Mouse (Mus musculus) embryonic fibroblast, embryonic 13.5 days (primary cell): ENCODE data around the gene Apba3. TPM values are rescaled to one million over a fixed set of nuclear protein-coding genes. Genes with fewer than 3 reads are reported as not detected.

ENCODE experiments used
- H3K27ac ChIP-seq: 2 replicates; pipeline ENCODE4 v1.5.1; 2012; ENCODE audit warnings: low read length, control low read depth, inconsistent platforms; ENCODE audit not compliant: insufficient read depth
- H3K4me1 ChIP-seq: 2 replicates; pipeline ENCODE4 v1.6.1; 2011; ENCODE audit warnings: low read length; ENCODE audit not compliant: control insufficient read depth, insufficient read depth
- H3K4me3 ChIP-seq: 2 replicates; pipeline ENCODE4 v1.5.1; 2011; ENCODE audit warnings: mild to moderate bottlenecking, control low read depth, low read length; ENCODE audit not compliant: insufficient read depth
- CTCF ChIP-seq: IDR thresholded peaks from 2 replicates; pipeline ENCODE4 v1.5.1; 2011; ENCODE audit warnings: mild to moderate bottlenecking, control low read depth, low read length, moderate library complexity, borderline replicate concordance; ENCODE audit not compliant: insufficient read depth
- POLR2A ChIP-seq: IDR thresholded peaks from 2 replicates; pipeline ENCODE4 v1.6.1; 2011; ENCODE audit warnings: low read depth, mild to moderate bottlenecking, control low read depth, low read length, moderate library complexity
- polyA plus RNA-seq: library from polyadenylated mRNA; stranded (reverse); fragments of >200 nt; gene quantifications from 2 replicates; pipeline ENCODE4 v1.2.4, GENCODE M21; 2011; ENCODE audit warnings: low read depth; ENCODE audit not compliant: missing spikeins, insufficient read length

The Apba3 gene
- polyA plus RNA-seq, 1 experiment, result 43.2 TPM

GRCm38 (mm10) chr10:81268643-81269412, 2.1 kb downstream of the Apba3 start:
- no peaks in the 10 kb centered on the region for H3K4me1 ChIP-seq
- no peak overlapping the region for H3K27ac ChIP-seq
- TF ChIP-seq CTCF (no peak), POLR2A (no peak)

GRCm38 (mm10) chr10:81272356-81272755, 5.6 kb downstream of the Apba3 start:
- Histone ChIP-seq H3K4me1 (no peaks in the 10 kb centered on the region), H3K4me3 (no peak overlapping the region), H3K27ac (no peak overlapping the region)
- TF ChIP-seq CTCF (no peak), POLR2A (no peak)

More at GRCm38 (mm10) chr10:81268643-81269412, 2.1 kb downstream of the Apba3 start:
- peak overlapping the region; percentile 59 for H3K4me3 ChIP-seq

DNA sequence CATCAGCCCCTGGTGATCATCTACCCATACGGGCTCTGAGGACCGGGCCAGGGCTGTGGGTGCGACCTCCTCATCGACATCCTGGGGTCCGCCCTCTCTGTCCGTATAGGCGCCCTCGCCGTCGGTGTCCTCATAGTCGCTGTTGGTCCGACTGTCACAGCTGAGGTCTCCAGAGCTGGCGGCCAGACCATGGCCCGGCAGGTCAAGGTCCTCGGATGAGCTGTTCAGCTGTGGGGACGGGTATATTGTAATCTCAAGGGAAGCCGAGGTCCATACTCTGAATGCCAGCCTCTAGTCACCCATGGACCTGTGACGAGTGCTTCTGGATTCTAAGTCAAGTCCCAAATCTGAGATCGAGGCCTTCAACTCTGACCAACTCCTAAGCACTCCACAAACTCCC, 7.1 kb downstream of the Apba3 start:
- Histone ChIP-seq H3K4me3 (no peak overlapping the region), H3K27ac (no peak overlapping the region), H3K4me1 (no peaks in the 10 kb centered on the region)
- TF ChIP-seq POLR2A, result no peak
- TF ChIP-seq CTCF, result no peak

DNA sequence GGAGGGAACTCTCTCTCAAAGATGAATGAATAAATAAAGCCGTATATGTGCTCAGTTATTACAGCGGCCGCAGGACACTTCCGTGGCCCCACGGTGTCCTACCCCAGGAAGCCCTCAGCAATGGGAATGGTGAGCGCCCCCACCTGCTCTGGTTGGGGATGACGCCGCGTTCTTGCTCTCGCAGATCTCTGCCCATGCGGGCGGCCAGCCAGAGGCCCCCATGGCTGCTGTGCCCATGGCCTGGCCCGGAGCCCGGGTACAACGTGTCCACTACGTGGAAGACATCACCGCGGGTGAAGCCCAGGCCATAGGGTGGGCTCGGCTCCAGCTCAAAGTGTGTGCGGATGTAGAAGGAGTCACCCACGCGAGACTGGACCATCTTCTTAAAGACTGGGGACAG, 10.9 kb downstream of the Apba3 start:
- no peaks in the 10 kb centered on the region for H3K4me1 ChIP-seq
- H3K27ac ChIP-seq, result no peak overlapping the region
- TF ChIP-seq POLR2A (no peak), CTCF (no peak)
- H3K4me3 ChIP-seq, result no peak overlapping the region

GRCm38 (mm10) chr10:81279496-81279895, 12.7 kb downstream of the Apba3 start:
- Histone ChIP-seq H3K4me3 (no peak overlapping the region), H3K27ac (no peak overlapping the region), H3K4me1 (no peaks in the 10 kb centered on the region)
- TF ChIP-seq POLR2A, result no peak
- TF ChIP-seq CTCF, result no peak

DNA sequence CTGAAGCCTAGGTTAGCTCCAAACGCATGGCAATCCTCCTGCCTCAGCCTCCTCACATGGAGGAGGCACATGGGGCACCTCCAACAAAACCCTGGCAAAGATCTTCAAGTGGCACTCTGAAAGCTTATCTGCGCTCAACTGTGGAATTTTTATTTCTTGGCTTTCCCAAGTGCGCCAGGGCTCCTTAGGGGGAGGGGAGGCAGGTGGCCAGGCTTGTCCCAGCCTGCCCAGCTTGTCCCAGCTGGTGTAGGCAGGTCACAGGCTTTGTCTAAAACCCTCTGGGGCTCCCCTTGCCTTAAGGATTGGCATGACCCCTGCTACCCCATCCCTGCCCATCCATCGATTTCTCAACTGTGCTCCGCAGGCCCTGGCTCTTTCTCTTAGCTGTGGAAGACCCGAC, 17.4 kb downstream of the Apba3 start:
- Histone ChIP-seq H3K27ac (no peak overlapping the region), H3K4me1 (no peaks in the 10 kb centered on the region), H3K4me3 (no peak overlapping the region)
- no peak for TF ChIP-seq CTCF
- no peak for TF ChIP-seq POLR2A

DNA sequence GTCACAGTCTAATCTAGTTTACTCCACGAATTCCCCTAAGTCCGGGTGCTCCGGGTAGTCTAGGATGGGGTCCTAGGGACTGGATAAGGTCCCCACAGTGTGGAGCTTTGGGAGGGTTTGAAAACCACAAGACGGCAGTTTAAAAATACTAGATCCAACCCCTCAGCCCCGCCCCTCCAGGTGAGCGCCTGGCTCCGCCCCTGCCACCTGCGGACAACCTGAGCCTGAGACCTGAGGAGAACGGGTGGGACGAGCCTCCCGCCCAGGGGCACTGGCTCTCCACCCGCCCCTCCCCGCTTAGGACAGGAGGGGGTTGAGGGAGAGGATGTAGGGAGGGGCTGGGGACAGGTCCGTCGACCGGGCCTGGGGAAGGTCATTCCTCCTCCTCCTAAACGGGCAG, 18.0 kb downstream of the Apba3 start:
- Histone ChIP-seq H3K27ac (no peak overlapping the region), H3K4me3 (no peak overlapping the region)
- no peak for TF ChIP-seq POLR2A
- TF ChIP-seq CTCF, result no peak

DNA sequence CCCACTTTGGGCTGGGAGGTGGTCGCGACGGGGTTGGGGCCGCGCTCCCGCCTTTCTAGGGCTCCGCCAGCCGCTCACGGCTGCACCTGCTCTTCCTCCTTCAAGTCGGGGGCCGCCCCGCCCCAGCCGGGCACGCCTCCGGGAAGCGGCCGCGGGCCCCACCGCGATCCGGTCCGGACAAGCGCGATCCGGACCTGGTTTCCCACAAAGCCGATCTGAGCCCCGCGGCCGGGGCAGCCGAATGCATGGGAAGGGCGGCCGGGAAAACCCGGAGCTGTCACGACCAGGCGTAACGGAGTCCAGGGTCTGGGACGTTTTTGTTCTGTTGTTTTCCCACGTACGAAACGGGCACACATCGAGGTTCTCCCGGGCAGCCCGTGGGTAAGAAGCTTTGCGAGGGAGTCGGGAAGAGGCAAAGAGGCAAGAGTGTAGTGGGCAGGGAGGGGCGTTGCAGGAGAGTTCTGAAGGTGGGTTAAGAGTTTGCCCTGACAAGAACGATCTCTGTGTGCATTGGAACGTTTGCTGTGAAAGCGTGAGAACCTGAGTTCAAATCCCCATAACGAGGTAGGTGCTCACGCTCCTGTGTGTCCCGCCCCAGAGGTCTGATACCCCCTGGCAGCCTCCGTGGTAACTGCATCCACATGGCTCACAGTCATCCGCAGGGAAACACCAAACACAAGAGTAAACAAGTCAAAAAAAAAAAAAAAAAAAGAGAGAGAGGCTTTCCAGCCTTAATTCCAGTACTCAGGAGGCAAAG, 19.1 kb downstream of the Apba3 start:
- H3K4me3 ChIP-seq, result peak overlapping the region; percentile 14

More for the DNA sequence above, 18.0 kb downstream of the Apba3 start:
- no peaks in the 10 kb centered on the region for H3K4me1 ChIP-seq

GRCm38 (mm10) chr10:81286586-81286985, 19.8 kb downstream of the Apba3 start:
- no peaks in the 10 kb centered on the region for H3K4me1 ChIP-seq
- H3K4me3 ChIP-seq, result no peak overlapping the region
- TF ChIP-seq CTCF, result no peak
- no peak for TF ChIP-seq POLR2A
- H3K27ac ChIP-seq, result no peak overlapping the region

More for the DNA sequence above, 19.1 kb downstream of the Apba3 start:
- no peaks in the 10 kb centered on the region for H3K4me1 ChIP-seq
- no peak for TF ChIP-seq POLR2A
- TF ChIP-seq CTCF, result no peak
- H3K27ac ChIP-seq, result no peak overlapping the region

DNA sequence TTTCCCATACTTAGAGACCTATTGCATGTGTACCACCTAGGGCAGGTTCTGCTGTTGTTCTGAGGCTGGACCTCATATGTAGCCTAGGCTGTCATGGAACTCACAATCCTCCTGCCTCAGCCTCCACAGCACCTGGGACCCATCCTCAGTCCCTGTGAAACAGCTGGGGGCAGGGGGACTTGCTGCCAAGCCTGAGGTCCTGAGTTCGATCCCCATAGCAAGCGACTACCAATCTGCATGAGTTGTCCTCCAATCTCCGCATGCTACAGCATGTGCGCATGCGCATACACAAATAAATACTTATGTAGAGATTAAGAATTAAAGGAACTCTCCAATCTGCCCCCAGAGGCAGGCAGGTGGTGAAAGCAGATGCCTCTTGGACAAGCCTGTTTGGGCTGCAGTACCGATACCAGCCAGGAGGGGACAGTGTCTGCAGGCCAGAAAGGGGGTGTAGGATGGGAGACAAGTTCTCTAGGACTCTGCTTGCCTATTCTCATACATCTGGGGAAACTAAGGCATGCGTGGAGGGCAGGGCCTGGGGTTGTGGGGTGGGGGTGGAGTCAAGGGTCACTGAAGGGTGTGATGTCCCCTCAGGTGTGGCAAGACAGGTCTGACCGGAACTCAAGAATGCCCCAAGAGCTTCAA, 20.9 kb downstream of the Apba3 start:
- H3K4me1 ChIP-seq, result no peaks in the 10 kb centered on the region
- H3K27ac ChIP-seq, result no peak overlapping the region
- no peak for TF ChIP-seq POLR2A
- TF ChIP-seq CTCF, result peak; percentile 63; the same call in 1 of the 2 replicates
- H3K4me3 ChIP-seq, result no peak overlapping the region
